Mouse (Mus musculus): ENCODE results near the gene Ugdh.

DNA sequence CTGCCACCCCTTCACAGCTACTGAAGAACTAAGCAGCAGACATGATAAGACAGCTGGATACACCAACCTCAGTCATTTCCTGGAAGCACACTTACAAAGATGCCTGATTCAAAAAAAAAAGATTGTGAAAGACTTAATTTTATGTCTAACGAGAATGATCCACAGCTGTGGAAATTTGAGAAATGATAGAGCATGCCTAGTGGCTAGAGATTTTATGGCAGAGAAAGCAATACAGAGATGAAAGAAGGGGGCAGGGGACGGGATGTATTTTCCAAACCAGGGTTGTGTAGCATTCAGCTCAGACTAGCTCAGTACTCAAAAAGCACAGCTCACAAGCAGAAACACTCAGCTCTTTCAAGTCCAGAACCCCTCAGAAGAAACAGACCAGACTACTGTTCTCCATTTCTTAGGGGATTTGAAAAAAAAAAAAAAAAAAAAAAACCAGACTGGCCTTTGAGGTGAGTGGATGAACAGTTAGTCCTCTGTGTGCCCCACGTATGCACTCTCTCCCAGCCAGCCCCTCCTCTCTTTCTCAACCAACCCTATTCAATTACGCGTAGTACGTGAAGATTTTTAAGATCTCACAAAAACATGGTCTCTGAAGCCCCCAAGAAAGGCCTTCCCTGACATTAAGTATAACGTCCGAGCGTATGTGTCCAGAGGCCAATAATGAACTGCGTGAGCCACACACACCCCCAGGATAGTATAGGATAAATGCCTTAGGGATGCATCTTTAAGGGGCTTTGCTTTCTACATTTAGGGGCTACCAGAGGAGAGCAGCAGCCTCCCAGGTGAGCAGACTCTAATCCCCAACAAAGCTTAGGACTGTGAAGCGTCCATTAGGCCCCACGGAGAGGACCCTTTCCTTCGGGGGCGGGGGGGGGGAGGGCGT, 1.0 kb downstream of the Ugdh start:
- TF ChIP-seq POLR2A (IDR thresholded peaks at IDR 0.05; ENCODE audit: low read depth, low read length) (no peak), CTCF (IDR thresholded peaks at IDR 0.05; ENCODE audit: extremely low read depth, insufficient read depth, insufficient read length, insufficient replicate concordance) (no peak)

All from spleen, adult 2 months (tissue).